Mouse (Mus musculus) liver, embryonic 12.5 days (tissue): Measurements from ENCODE around the gene Klhl29. TPM values are rescaled to one million over a fixed set of nuclear protein-coding genes. Genes with fewer than 3 reads are reported as not detected.

Source experiments
- ATAC-seq: fragments of 200-750 bp; cut with Nextera tagmentation; 2 replicates; pipeline ENCODE4 v1.8.0; 2017; ENCODE audit warnings: moderate number of reproducible peaks, mild to moderate bottlenecking, moderate library complexity
- H3K27ac ChIP-seq: fragments of 300-500 bp; sonication (generic); 2 replicates; pipeline ENCODE4 v1.5.1; 2016; ENCODE audit warnings: mild to moderate bottlenecking
- H3K27me3 ChIP-seq: fragments of 300-500 bp; sonication (generic); replicated peaks from 2 replicates; pipeline ENCODE4 v1.6.1; 2016; ENCODE audit warnings: mild to moderate bottlenecking, moderate library complexity
- H3K36me3 ChIP-seq: fragments of 300-500 bp; sonication (generic); 2 replicates; pipeline ENCODE4 v1.6.1; 2016; ENCODE audit warnings: mild to moderate bottlenecking, moderate library complexity
- H3K4me1 ChIP-seq: fragments of 300-500 bp; sonication (generic); 2 replicates; pipeline ENCODE4 v1.6.1; 2016
- H3K4me2 ChIP-seq: fragments of 300-500 bp; sonication (generic); 2 replicates; pipeline ENCODE4 v1.6.1; 2016; ENCODE audit warnings: mild to moderate bottlenecking, moderate library complexity
- H3K4me3 ChIP-seq: fragments of 300-500 bp; sonication (generic); 2 replicates; pipeline ENCODE4 v1.5.1; 2016; ENCODE audit warnings: mild to moderate bottlenecking, moderate library complexity
- H3K9ac ChIP-seq: fragments of 300-500 bp; sonication (generic); 2 replicates; pipeline ENCODE4 v1.6.1; 2016; ENCODE audit warnings: mild to moderate bottlenecking, moderate library complexity
- H3K9me3 ChIP-seq: fragments of 300-500 bp; sonication (generic); replicated peaks from 2 replicates; pipeline ENCODE4 v1.6.1; 2016; ENCODE audit warnings: mild to moderate bottlenecking, moderate library complexity
- whole genome bisulfite sequencing: fragments of 180-500 bp; shearing (Covaris S2); methylation state at CpG from one replicate; pipeline ENCODE4 v1.1.7; 2016; ENCODE audit not compliant: insufficient replicate concordance; 5-methylcytosine and 5-hydroxymethylcytosine counted together
- polyA plus RNA-seq: library from polyadenylated mRNA; unstranded; fragments of >200 nt; fragmentation: Nextera tagmentation; extraction: Ambion mirVana; gene quantifications from 2 replicates; pipeline ENCODE4 v1.2.1, GENCODE M21; 2016

Klhl29 gene
- polyA plus RNA-seq, 1 experiment from 2014 or later, result 0.31 TPM

DNA sequence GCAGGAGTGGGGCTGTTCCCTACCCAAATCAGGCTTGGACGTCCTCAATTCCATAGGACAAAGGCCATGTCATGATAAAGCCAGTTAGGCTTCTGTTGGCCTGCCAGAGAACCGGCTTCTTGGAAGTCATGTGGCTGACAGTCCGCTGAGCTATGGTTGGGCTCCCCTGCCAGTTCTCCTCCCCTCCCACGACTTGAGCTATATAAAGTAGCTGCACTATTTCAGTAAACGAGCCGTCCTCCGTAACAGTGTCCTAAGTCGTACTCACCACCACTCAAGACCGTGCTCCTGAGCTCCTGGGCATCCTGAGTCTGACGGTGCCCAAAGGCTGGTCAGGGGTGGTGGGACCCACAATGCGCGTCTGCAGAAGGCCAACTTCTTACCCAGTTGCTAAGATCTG is 302.3 kb downstream of the Klhl29 start:
- 66% methylated on average over 12 of the region's 12 CpGs for WGBS
- ATAC-seq, result no peak
- Histone ChIP-seq H3K27me3 (no peaks in the 10 kb centered on the region), H3K9me3 (no peaks in the 10 kb centered on the region), H3K4me1 (no peaks in the 10 kb centered on the region), H3K4me3 (no peak overlapping the region), H3K36me3 (no peaks in the 10 kb centered on the region), H3K27ac (no peak overlapping the region), H3K9ac (no peak overlapping the region), H3K4me2 (no peak overlapping the region)

DNA sequence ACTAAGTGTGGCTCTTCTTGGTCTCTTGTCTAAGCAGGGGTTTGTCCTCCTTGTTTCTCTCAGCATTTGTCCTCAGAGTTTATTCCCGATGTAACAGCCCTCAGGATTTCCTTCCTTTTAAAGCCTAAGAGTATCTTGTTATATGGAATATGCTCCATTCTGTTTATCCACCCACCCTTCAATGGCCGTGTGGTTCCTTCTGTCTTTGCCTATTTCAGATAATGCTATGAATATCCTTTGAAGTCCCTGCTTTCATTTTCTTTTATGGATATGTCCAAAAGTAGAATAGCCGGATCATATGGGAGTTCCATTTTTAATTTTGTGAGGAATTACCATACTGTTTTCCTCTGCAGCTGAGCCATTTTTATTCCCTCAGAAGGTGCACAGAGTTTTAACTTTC is 305.4 kb downstream of the Klhl29 start:
- Histone ChIP-seq H3K27me3 (no peaks in the 10 kb centered on the region), H3K4me3 (no peak overlapping the region), H3K4me2 (no peak overlapping the region), H3K9ac (no peak overlapping the region), H3K36me3 (no peaks in the 10 kb centered on the region), H3K9me3 (no peaks in the 10 kb centered on the region), H3K4me1 (no peaks in the 10 kb centered on the region), H3K27ac (no peak overlapping the region)
- ATAC-seq, result no peak
- whole genome bisulfite sequencing, result 62% methylated on average over 3 of the region's 3 CpGs

DNA sequence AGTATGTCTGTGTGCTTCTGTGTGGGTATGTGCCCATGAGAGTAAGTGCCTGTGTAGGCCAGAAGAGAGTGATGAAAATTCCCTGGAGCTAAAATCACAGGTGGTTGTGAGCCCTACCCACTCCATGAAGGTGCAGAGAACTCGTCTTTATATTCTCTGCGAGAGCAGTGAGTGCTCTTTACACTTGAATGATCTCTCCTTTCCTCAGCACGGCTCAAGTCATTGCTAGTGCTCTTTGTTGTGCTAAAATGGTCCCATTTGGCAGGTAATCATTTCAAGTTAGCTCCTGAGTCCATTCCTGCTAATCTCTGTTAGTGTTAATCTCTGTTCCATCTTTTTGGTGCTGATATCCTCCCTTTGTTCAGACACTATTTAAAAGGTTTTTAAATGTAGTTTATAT is 307.9 kb downstream of the Klhl29 start:
- H3K36me3 ChIP-seq, result no peaks in the 10 kb centered on the region
- 41% methylated on average over 3 of the region's 3 CpGs for WGBS
- no peak overlapping the region for H3K9ac ChIP-seq
- no peak overlapping the region for H3K4me3 ChIP-seq
- no peaks in the 10 kb centered on the region for H3K4me1 ChIP-seq
- 0 out of 2 replicates have a peak, but pooled peaks cover 3% of the 10 kb centered on the region for H3K9me3 ChIP-seq
- no peak overlapping the region for H3K4me2 ChIP-seq
- no peak for ATAC-seq
- no peak overlapping the region for H3K27ac ChIP-seq
- H3K27me3 ChIP-seq, result no peaks in the 10 kb centered on the region

DNA sequence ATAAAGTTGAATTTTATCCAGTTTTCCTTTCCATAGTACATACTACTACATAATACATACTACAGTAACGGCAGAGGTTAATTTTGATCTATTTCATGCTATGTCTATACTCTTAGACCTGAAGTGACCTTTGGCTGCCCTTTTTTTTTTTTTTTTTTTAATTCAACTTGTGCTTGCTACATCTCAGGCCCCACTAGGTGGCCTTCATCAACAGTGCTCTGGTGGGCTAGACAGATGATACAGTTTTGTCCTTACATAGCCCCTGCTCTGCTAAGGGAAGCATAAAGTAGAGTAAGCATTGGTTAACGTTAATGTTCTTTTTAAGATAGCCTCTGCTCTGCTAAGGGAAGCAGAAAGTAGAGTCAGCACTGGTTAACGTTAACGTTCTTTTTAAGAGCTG is 327.4 kb downstream of the Klhl29 start:
- ATAC-seq, result no peak
- H3K4me2 ChIP-seq, result no peak overlapping the region
- H3K27ac ChIP-seq, result no peak overlapping the region
- peaks cover 23% of the 10 kb centered on the region for H3K9me3 ChIP-seq
- H3K4me3 ChIP-seq, result no peak overlapping the region
- H3K4me1 ChIP-seq, result no peaks in the 10 kb centered on the region
- H3K27me3 ChIP-seq, result no peaks in the 10 kb centered on the region
- H3K36me3 ChIP-seq, result peaks cover 19% of the 10 kb centered on the region
- H3K9ac ChIP-seq, result no peak overlapping the region
- WGBS, result 87% methylated on average over 4 of the region's 4 CpGs

DNA sequence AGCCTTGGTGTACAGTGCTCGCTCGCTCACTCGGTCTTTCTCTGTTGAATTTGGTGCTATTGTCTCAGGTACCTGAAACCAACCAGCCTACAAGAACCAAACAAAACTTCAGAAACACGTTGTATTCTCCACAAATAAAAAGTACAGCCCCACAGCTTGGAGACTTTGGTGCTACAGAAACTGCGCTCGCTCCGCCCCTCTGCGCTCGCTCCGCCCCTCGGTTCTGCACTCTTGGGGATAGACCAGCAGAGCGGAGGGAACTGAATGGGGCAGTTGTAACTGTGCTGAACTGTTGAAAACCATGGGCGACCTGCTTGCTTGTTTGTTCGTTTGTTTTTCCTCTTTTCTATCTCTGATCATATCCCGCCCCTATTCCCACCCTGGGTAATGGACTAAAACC is 331.3 kb downstream of the Klhl29 start:
- no peak overlapping the region for H3K4me2 ChIP-seq
- H3K9me3 ChIP-seq, result no peaks in the 10 kb centered on the region
- no peaks in the 10 kb centered on the region for H3K4me1 ChIP-seq
- H3K36me3 ChIP-seq, result peaks cover 48% of the 10 kb centered on the region
- WGBS, result 92% methylated on average over 15 of the region's 15 CpGs
- H3K4me3 ChIP-seq, result no peak overlapping the region
- no peak overlapping the region for H3K9ac ChIP-seq
- no peaks in the 10 kb centered on the region for H3K27me3 ChIP-seq
- H3K27ac ChIP-seq, result no peak overlapping the region
- ATAC-seq, result no peak

DNA sequence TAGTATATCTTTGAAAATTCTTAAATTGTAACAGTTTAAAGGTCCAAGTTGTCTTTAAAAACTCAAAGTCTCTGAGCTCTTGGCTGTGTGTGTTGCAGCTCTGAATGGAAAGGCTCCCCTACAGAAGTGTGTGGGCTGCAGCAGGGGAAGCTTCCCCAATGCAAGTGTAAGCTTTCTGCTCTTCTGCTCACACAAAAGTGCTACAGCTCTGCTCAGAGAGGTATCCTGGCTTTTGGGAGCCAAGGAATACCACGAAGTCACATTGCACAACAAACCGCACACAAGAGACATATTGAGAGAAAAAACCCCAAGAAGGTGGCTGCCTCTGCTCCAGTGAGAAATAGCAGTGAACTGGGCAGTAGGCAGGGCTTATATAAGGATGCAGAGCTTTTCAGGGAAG is 337.5 kb downstream of the Klhl29 start:
- Histone ChIP-seq H3K27ac (no peak overlapping the region), H3K4me1 (no peaks in the 10 kb centered on the region), H3K9ac (no peak overlapping the region), H3K36me3 (peaks cover 82% of the 10 kb centered on the region), H3K4me2 (no peak overlapping the region), H3K4me3 (no peak overlapping the region), H3K27me3 (no peaks in the 10 kb centered on the region), H3K9me3 (no peaks in the 10 kb centered on the region)
- 91% methylated on average over 2 of the region's 2 CpGs for WGBS
- no peak for ATAC-seq

DNA sequence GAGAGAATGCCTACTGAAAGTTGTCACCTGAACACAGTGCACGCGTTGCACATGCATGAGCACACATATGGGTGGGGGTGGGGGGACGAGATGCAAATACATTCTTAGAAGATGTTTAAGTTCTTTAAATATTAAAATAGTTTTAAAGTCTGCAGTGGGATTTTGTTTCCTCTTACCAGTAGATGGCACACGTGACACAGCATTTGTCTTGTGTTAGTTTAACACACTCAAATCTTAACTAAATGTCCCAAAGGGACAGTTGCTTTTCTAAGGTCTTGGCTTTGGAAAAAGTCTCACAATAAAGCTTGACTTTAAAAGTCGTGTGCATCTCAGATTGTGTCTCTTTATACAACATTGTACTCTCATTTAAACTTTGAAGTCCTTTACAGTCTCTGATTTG is 346.4 kb downstream of the Klhl29 start:
- H3K4me2 ChIP-seq, result no peak overlapping the region
- H3K4me1 ChIP-seq, result no peaks in the 10 kb centered on the region
- H3K27ac ChIP-seq, result no peak overlapping the region
- peaks cover 81% of the 10 kb centered on the region for H3K36me3 ChIP-seq
- 84% methylated on average over 5 of the region's 5 CpGs for whole genome bisulfite sequencing
- no peak overlapping the region for H3K9ac ChIP-seq
- no peak overlapping the region for H3K4me3 ChIP-seq
- no peaks in the 10 kb centered on the region for H3K9me3 ChIP-seq
- no peaks in the 10 kb centered on the region for H3K27me3 ChIP-seq
- ATAC-seq, result no peak
